Mouse (Mus musculus) olfactory bulb, adult 2 months (tissue): ENCODE results near the gene Msmb.

Source experiments
- CTCF ChIP-seq: fragments of 200-500 bp; IDR thresholded peaks from 2 replicates; pipeline ENCODE4 v1.5.1; 2012; ENCODE audit warnings: low read depth, mild to moderate bottlenecking, low read length, moderate library complexity; ENCODE audit not compliant: insufficient read depth
- POLR2A ChIP-seq: fragments of 200-500 bp; IDR thresholded peaks from 2 replicates; pipeline ENCODE4 v1.6.1; 2012; ENCODE audit warnings: mild to moderate bottlenecking, low read depth, low read length, moderate library complexity; ENCODE audit not compliant: insufficient read depth

- TF ChIP-seq CTCF (no peak), POLR2A (no peak)
Observed at GRCm38 (mm10) chr14:32153156-32153555, 11.3 kb downstream of the Msmb start.
